Mouse (Mus musculus) bone marrow, adult 2 months (tissue): Measurements from ENCODE around the gene Tor3a.

ENCODE experiments used
- CTCF ChIP-seq: fragments of 200-500 bp; IDR thresholded peaks from 2 replicates; pipeline ENCODE4 v1.5.1; 2011; ENCODE audit warnings: low read length, control low read depth; ENCODE audit not compliant: control insufficient read depth, insufficient read depth
- POLR2A ChIP-seq: fragments of 200-500 bp; IDR thresholded peaks from 2 replicates; pipeline ENCODE4 v1.6.1; 2011; ENCODE audit warnings: low read depth, mild to moderate bottlenecking, control low read depth, low read length, borderline replicate concordance; ENCODE audit not compliant: control insufficient read depth

GRCm38 (mm10) chr1:156722089-156722488, 47.9 kb upstream of the Tor3a start:
- TF ChIP-seq POLR2A (no peak), CTCF (no peak)
